In the genomic region with DNA sequence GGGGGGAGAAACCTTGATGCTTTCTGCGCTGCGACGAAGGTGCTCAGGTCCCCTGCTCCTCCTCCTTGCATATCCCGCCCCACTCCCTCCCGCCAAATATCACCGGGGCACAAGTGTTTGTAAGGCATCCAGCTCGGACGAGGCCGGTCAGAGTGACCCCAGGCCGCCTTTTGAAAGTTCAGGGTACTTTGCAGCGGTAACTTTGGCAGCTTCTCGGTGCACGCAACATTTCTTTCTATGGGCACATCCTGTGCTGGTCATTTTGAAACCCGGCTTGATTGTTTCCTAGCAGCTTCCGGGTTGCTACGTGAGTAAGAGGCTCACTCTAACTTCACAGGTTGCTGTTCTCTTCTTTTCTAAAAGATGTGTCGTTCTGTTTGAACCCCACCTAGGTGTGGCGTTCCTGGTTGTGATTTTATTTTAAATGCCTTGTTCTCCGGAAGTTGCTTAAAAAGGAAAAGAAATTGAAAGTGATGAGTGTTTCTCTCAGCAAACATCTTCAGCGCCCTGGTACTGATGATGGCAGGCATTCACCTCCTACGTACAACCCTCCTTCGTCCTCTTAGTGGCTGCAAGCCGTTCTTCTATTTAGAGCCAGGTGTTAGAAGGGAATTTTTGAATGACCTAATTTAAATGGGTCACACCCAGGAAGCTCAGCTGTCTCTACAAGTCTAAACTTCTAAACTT, we compare ENCODE assay signal across 7 mouse cellular contexts. TPM values are rescaled to one million over a fixed set of nuclear protein-coding genes. Genes with fewer than 3 reads are reported as not detected.
DNase-seq lines count a peak whose midpoint lies in the region; ATAC-seq lines count a peak whose summit lies in the region.

No protein-coding gene starts in this region.

- peak overlapping the region; percentile 64 for H3K4me3 ChIP-seq in embryonic facial prominence, embryonic 14.5 days (ENCODE audit: low read depth, low read length)
- H3K4me3 ChIP-seq in hindbrain, embryonic 14.5 days (replicated peaks; ENCODE audit: low read length) = peak overlapping the region; percentile 63
- H3K4me3 ChIP-seq in liver, embryonic 16.5 days (ENCODE audit: low read depth, low read length) = peak overlapping the region; percentile 76
- peak overlapping the region; percentile 65 for H3K4me3 ChIP-seq in neural tube, embryonic 13.5 days

- H3K27ac ChIP-seq in embryonic facial prominence, embryonic 14.5 days (replicated peaks; ENCODE audit: low read depth, low read length) = no peak overlapping the region
- H3K27ac ChIP-seq in hindbrain, embryonic 14.5 days = no peak overlapping the region
- no peak overlapping the region; the same call in none of the 2 replicates for H3K27ac ChIP-seq in liver, embryonic 16.5 days (ENCODE audit: low read length)
- no peak overlapping the region for H3K27ac ChIP-seq in neural tube, embryonic 13.5 days (replicated peaks)

- no peaks in the 10 kb centered on the region for H3K9me3 ChIP-seq in embryonic facial prominence, embryonic 14.5 days (ENCODE audit: control insufficient read depth, low read length)
- no peaks in the 10 kb centered on the region for H3K9me3 ChIP-seq in hindbrain, embryonic 14.5 days (ENCODE audit: control insufficient read depth, low read length)
- no peaks in the 10 kb centered on the region for H3K9me3 ChIP-seq in liver, embryonic 16.5 days (replicated peaks; ENCODE audit: control insufficient read depth, low read length)
- no peaks in the 10 kb centered on the region for H3K9me3 ChIP-seq in neural tube, embryonic 13.5 days

- DNase-seq in B cell, adult 2 months = peak; percentile 66 to 68
- DNase-seq in embryonic facial prominence, embryonic 14.5 days (ENCODE audit: low spot score) = peak; percentile 23
- DNase-seq in hindbrain, embryonic 14.5 days (ENCODE audit: low spot score) = no peak
- DNase-seq in left cerebral cortex, postnatal 4 days = no peak

- peak overlapping the region; percentile 100 for H3K4me2 ChIP-seq in embryonic facial prominence, embryonic 14.5 days (ENCODE audit: low read depth, low read length)
- peak overlapping the region; percentile 99 for H3K4me2 ChIP-seq in hindbrain, embryonic 14.5 days (replicated peaks)
- peak overlapping the region; percentile 90 for H3K4me2 ChIP-seq in liver, embryonic 16.5 days (ENCODE audit: low read depth, low read length)
- peak overlapping the region; percentile 100 for H3K4me2 ChIP-seq in neural tube, embryonic 13.5 days

- 2% methylated on average over 20 of the region's 23 CpGs for WGBS in embryonic facial prominence, embryonic 14.5 days
- 1% methylated on average over 23 of the region's 23 CpGs for WGBS in hindbrain, embryonic 14.5 days
- 1% methylated on average over 23 of the region's 23 CpGs for WGBS in liver, embryonic 16.5 days (ENCODE audit: insufficient replicate concordance)
- 1% methylated on average over 23 of the region's 23 CpGs for WGBS in neural tube, embryonic 13.5 days

- H3K4me1 ChIP-seq in embryonic facial prominence, embryonic 14.5 days (ENCODE audit: control insufficient read depth, insufficient read depth, low read length) = no peaks in the 10 kb centered on the region
- peaks cover 9% of the 10 kb centered on the region for H3K4me1 ChIP-seq in hindbrain, embryonic 14.5 days (replicated peaks; ENCODE audit: control insufficient read depth, insufficient read depth, low read length)
- peaks cover 47% of the 10 kb centered on the region for H3K4me1 ChIP-seq in liver, embryonic 16.5 days (ENCODE audit: control insufficient read depth, low read depth, low read length)
- peaks cover 29% of the 10 kb centered on the region for H3K4me1 ChIP-seq in neural tube, embryonic 13.5 days (replicated peaks)

- peaks cover 43% of the 10 kb centered on the region for H3K27me3 ChIP-seq in embryonic facial prominence, embryonic 14.5 days (replicated peaks; ENCODE audit: control insufficient read depth, insufficient read depth, low read length)
- H3K27me3 ChIP-seq in hindbrain, embryonic 14.5 days (ENCODE audit: control insufficient read depth, insufficient read depth, low read length) = peaks cover 35% of the 10 kb centered on the region
- peaks cover 15% of the 10 kb centered on the region for H3K27me3 ChIP-seq in liver, embryonic 16.5 days (ENCODE audit: control insufficient read depth, insufficient read depth, low read depth, low read length)
- H3K27me3 ChIP-seq in neural tube, embryonic 13.5 days = peaks cover 56% of the 10 kb centered on the region

- intact Hi-C loops in left cerebral cortex, postnatal 4 days (cut with DNase I) = no loop called here

- H3K9ac ChIP-seq in embryonic facial prominence, embryonic 14.5 days (ENCODE audit: low read depth, low read length) = peak overlapping the region; percentile 53
- peak overlapping the region; percentile 60 for H3K9ac ChIP-seq in hindbrain, embryonic 14.5 days
- H3K9ac ChIP-seq in liver, embryonic 16.5 days (ENCODE audit: low read depth, low read length) = peak overlapping the region; percentile 68
- peak overlapping the region; percentile 68 for H3K9ac ChIP-seq in neural tube, embryonic 13.5 days

- peak; percentile 75 for ATAC-seq in CD4-positive, CD25-positive, alpha-beta regulatory T cell, adult 4 months
- no peak for ATAC-seq in embryonic facial prominence, embryonic 14.5 days (ENCODE audit: low read depth)
- no peak for ATAC-seq in hindbrain, embryonic 14.5 days (ENCODE audit: low FRiP score)
- ATAC-seq in liver, embryonic 16.5 days (ENCODE audit: low read depth) = no peak
- ATAC-seq in neural tube, embryonic 13.5 days (ENCODE audit: low read depth) = no peak

- H3K36me3 ChIP-seq in embryonic facial prominence, embryonic 14.5 days (ENCODE audit: control insufficient read depth, insufficient read depth, low read length) = no peaks in the 10 kb centered on the region
- H3K36me3 ChIP-seq in hindbrain, embryonic 14.5 days (replicated peaks; ENCODE audit: control insufficient read depth, insufficient read depth) = no peaks in the 10 kb centered on the region
- H3K36me3 ChIP-seq in liver, embryonic 16.5 days (ENCODE audit: control insufficient read depth, insufficient read depth) = no peaks in the 10 kb centered on the region
- H3K36me3 ChIP-seq in neural tube, embryonic 13.5 days = no peaks in the 10 kb centered on the region

RNA-seq across cellular contexts. Expression of a gene that starts 4.7 kb away (rescaled TPM):
- 10 to 100 TPM; 37.0 to 38.7 TPM for polyA plus RNA-seq in CD4-positive, CD25-positive, alpha-beta regulatory T cell, adult 4 months (2017; shearing (Covaris generic))
- 19.1 and 21.5 TPM in 2 replicates for polyA plus RNA-seq in embryonic facial prominence, embryonic 14.5 days (2014; fragmentation: Nextera tagmentation; extraction: Ambion mirVana)
- polyA plus RNA-seq in hindbrain, embryonic 14.5 days (2014; fragmentation: Nextera tagmentation; extraction: Ambion mirVana) = 15.4 and 15.5 TPM in 2 replicates
- 6.0 and 6.3 TPM in 2 replicates for polyA plus RNA-seq in liver, embryonic 16.5 days (2015; fragmentation: Nextera tagmentation; extraction: Ambion mirVana)
- polyA plus RNA-seq in neural tube, embryonic 13.5 days (2015; fragmentation: Nextera tagmentation; extraction: Ambion mirVana) = 14.9 and 16.7 TPM in 2 replicates
- total RNA-seq in left cerebral cortex, postnatal 4 days (2021) = 10 to 100 TPM; 12.9 to 14.3 TPM

Comparison
In these comparisons a context has a peak if more than half of its experiments do, and no peak if none do; other contexts are left out.
1. DNase-seq: peak in B cell, adult 2 months (2 of 2) and embryonic facial prominence, embryonic 14.5 days (single experiment); none in hindbrain, embryonic 14.5 days (single experiment) and left cerebral cortex, postnatal 4 days (single experiment).
2. Peak in every context shown above with its lines, with median percentiles within 50 percentile points of each other: H3K4me2 ChIP-seq, H3K4me3 ChIP-seq and H3K9ac ChIP-seq.